Mouse (Mus musculus) stomach, embryonic 14.5 days (tissue): ENCODE data around the gene Pp2d1. TPM values are rescaled to one million over a fixed set of nuclear protein-coding genes. Genes with fewer than 3 reads are reported as not detected.

Source experiments
- polyA plus RNA-seq: library from polyadenylated mRNA; unstranded; fragments of >200 nt; fragmentation: Nextera tagmentation; extraction: Ambion mirVana; gene quantifications from 2 replicates; pipeline ENCODE4 v1.2.1, GENCODE M21; 2014

Gene Pp2d1
- polyA plus RNA-seq, 1 experiment from 2014 or later: 0.48 TPM

Other genes with a start within 250 kb of the Pp2d1 start
- gene Efhb, start 76.1 kb downstream of the Pp2d1 start, polyA plus RNA-seq: 0.69 and 0.94 TPM in 2 replicates
- 74.1 and 93.8 TPM in 2 replicates for gene Rab5a, start 60.2 kb downstream of the Pp2d1 start, polyA plus RNA-seq
- 7.8 and 8.4 TPM in 2 replicates for gene Kat2b, start 27.4 kb upstream of the Pp2d1 start, polyA plus RNA-seq
- gene Sgo1, start 149.9 kb upstream of the Pp2d1 start, polyA plus RNA-seq: 39.0 and 47.0 TPM in 2 replicates